Mouse (Mus musculus) embryonic facial prominence, embryonic 13.5 days (tissue): Measurements from ENCODE around the gene Fam229a. TPM values are rescaled to one million over a fixed set of nuclear protein-coding genes. Genes with fewer than 3 reads are reported as not detected.
"Not testable (repeated sequence)": the region's sequence is repeated elsewhere in the genome, so short reads cannot be mapped to it uniquely, and the experiment has no call there.

Experiments
- ATAC-seq: fragments of 200-750 bp; cut with Nextera tagmentation; 2 replicates; pipeline ENCODE4 v1.8.0; 2017; ENCODE audit warnings: low read depth; ENCODE audit not compliant: insufficient number of reproducible peaks, insufficient read depth, low FRiP score, low TSS enrichment
- H3K27ac ChIP-seq: fragments of 300-500 bp; sonication (generic); 2 replicates; pipeline ENCODE4 v1.5.1; 2015; ENCODE audit warnings: moderate library complexity, mild to moderate bottlenecking, inconsistent platforms
- H3K27me3 ChIP-seq: fragments of 300-500 bp; sonication (generic); 2 replicates; pipeline ENCODE4 v1.6.1; 2015; ENCODE audit warnings: mild to moderate bottlenecking, inconsistent platforms
- H3K36me3 ChIP-seq: fragments of 300-500 bp; sonication (generic); 2 replicates; pipeline ENCODE4 v1.6.1; 2015; ENCODE audit warnings: mild to moderate bottlenecking, inconsistent platforms
- H3K4me1 ChIP-seq: fragments of 300-500 bp; sonication (generic); 2 replicates; pipeline ENCODE4 v1.6.1; 2015; ENCODE audit warnings: inconsistent platforms
- H3K4me2 ChIP-seq: fragments of 300-500 bp; sonication (generic); 2 replicates; pipeline ENCODE4 v1.6.1; 2015; ENCODE audit warnings: moderate library complexity, mild to moderate bottlenecking, inconsistent platforms
- H3K4me3 ChIP-seq: fragments of 300-500 bp; sonication (generic); 2 replicates; pipeline ENCODE4 v1.5.1; 2015; ENCODE audit warnings: mild to moderate bottlenecking, inconsistent platforms
- H3K9ac ChIP-seq: fragments of 300-500 bp; sonication (generic); 2 replicates; pipeline ENCODE4 v1.6.1; 2015; ENCODE audit warnings: mild to moderate bottlenecking, inconsistent platforms
- H3K9me3 ChIP-seq: fragments of 300-500 bp; sonication (generic); 2 replicates; pipeline ENCODE4 v1.6.1; 2016; ENCODE audit warnings: inconsistent platforms
- WGBS: fragments of 180-500 bp; shearing (Covaris S2); methylation state at CpG from one replicate; pipeline ENCODE4 v1.1.7; 2015; ENCODE audit warnings: mixed read lengths; 5-methylcytosine and 5-hydroxymethylcytosine counted together
- polyA plus RNA-seq: library from polyadenylated mRNA; unstranded; fragments of >200 nt; fragmentation: Nextera tagmentation; extraction: Ambion mirVana; gene quantifications from 2 replicates; pipeline ENCODE4 v1.2.1, GENCODE M21; 2015

The Fam229a gene
- polyA plus RNA-seq, 1 experiment from 2014 or later = not detected

- no peak overlapping the region for H3K9ac ChIP-seq
- H3K27ac ChIP-seq = no peak overlapping the region
- no peaks in the 10 kb centered on the region for H3K27me3 ChIP-seq
- no peak overlapping the region for H3K4me3 ChIP-seq
- peaks cover 10% of the 10 kb centered on the region for H3K36me3 ChIP-seq
- no peaks in the 10 kb centered on the region for H3K9me3 ChIP-seq
- no peak overlapping the region for H3K4me2 ChIP-seq
- no peak for ATAC-seq
- WGBS = 42% methylated on average over 6 of the region's 6 CpGs
- H3K4me1 ChIP-seq = peaks cover 46% of the 10 kb centered on the region
Measured at GRCm38 (mm10) chr4:129510723-129511412, 19.9 kb downstream of the Fam229a start.

- peaks cover 16% of the 10 kb centered on the region for H3K36me3 ChIP-seq
- H3K4me1 ChIP-seq = peaks cover 50% of the 10 kb centered on the region
- no peaks in the 10 kb centered on the region for H3K27me3 ChIP-seq
- 0 out of 2 replicates have a peak overlapping the region, but pooled peaks have one; percentile 39 for H3K27ac ChIP-seq
- WGBS = 20% methylated on average over 6 of the region's 6 CpGs
- no peak overlapping the region for H3K4me3 ChIP-seq
- peak overlapping the region; percentile 46; the same call in 1 of the 2 replicates for H3K9ac ChIP-seq
- H3K9me3 ChIP-seq = no peaks in the 10 kb centered on the region
- H3K4me2 ChIP-seq = no peak overlapping the region
- ATAC-seq = no peak
Measured at GRCm38 (mm10) chr4:129511413-129512096, 20.6 kb downstream of the Fam229a start.

- Histone ChIP-seq H3K9me3 (no peaks in the 10 kb centered on the region), H3K4me1 (peaks cover 54% of the 10 kb centered on the region), H3K4me2 (peak within 1 kb of the TSS; percentile 82), H3K36me3 (peaks cover 31% of the 10 kb centered on the region), H3K27me3 (no peaks in the 10 kb centered on the region), H3K4me3 (peak within 1 kb of the TSS; percentile 99), H3K9ac (peak within 1 kb of the TSS; percentile 100), H3K27ac (peak within 1 kb of the TSS; percentile 97)
- 5% methylated on average over 47 of the region's 47 CpGs for WGBS
- peak; percentile 88 for ATAC-seq
Measured at GRCm38 (mm10) chr4:129513086-129513767, 22.2 kb downstream of the Fam229a start, which contains the start of gene Marcksl1. Marcksl1 (plus strand) TSS chr4:129513581.

- Histone ChIP-seq H3K27me3 (no peaks in the 10 kb centered on the region), H3K36me3 (peaks cover 38% of the 10 kb centered on the region), H3K4me2 (peak overlapping the region; percentile 82), H3K9ac (peak overlapping the region; percentile 100), H3K4me1 (peaks cover 53% of the 10 kb centered on the region), H3K9me3 (no peaks in the 10 kb centered on the region), H3K27ac (peak overlapping the region; percentile 97), H3K4me3 (peak overlapping the region; percentile 99)
- peak; percentile 12 for ATAC-seq
- WGBS = under 1% methylated on average over 47 of the region's 57 CpGs
Measured at GRCm38 (mm10) chr4:129513891-129514290, 22.9 kb downstream of the Fam229a start.

- H3K36me3 ChIP-seq = peaks cover 40% of the 10 kb centered on the region
Measured at GRCm38 (mm10) chr4:129514300-129514898, 23.4 kb downstream of the Fam229a start.

GRCm38 (mm10) chr4:129516925-129517324, 25.9 kb downstream of the Fam229a start:
- no peak for ATAC-seq

More at GRCm38 (mm10) chr4:129514300-129514898, 23.4 kb downstream of the Fam229a start:
- ATAC-seq = peak; percentile 28
- Histone ChIP-seq H3K4me1 (peaks cover 47% of the 10 kb centered on the region), H3K4me2 (peak overlapping the region; percentile 82), H3K9me3 (no peaks in the 10 kb centered on the region), H3K27me3 (no peaks in the 10 kb centered on the region), H3K27ac (peak overlapping the region; percentile 97), H3K4me3 (peak overlapping the region; percentile 99), H3K9ac (peak overlapping the region; percentile 100)
- under 1% methylated on average over 35 of the region's 35 CpGs for WGBS

GRCm38 (mm10) chr4:129518519-129518918, 27.5 kb downstream of the Fam229a start:
- 91% methylated on average over 8 of the region's 8 CpGs for WGBS
- no peak overlapping the region for H3K27ac ChIP-seq
- no peak overlapping the region for H3K9ac ChIP-seq
- H3K4me2 ChIP-seq = no peak overlapping the region
- no peak overlapping the region for H3K4me3 ChIP-seq
- H3K4me1 ChIP-seq = peaks cover 19% of the 10 kb centered on the region
- no peak for ATAC-seq
- H3K9me3 ChIP-seq = no peaks in the 10 kb centered on the region
- H3K27me3 ChIP-seq = no peaks in the 10 kb centered on the region
- peaks cover 82% of the 10 kb centered on the region for H3K36me3 ChIP-seq

More at GRCm38 (mm10) chr4:129516925-129517324, 25.9 kb downstream of the Fam229a start:
- Histone ChIP-seq H3K36me3 (peaks cover 66% of the 10 kb centered on the region), H3K9ac (no peak overlapping the region), H3K4me3 (peak overlapping the region; percentile 3; the same call in 1 of the 2 replicates), H3K4me1 (peaks cover 32% of the 10 kb centered on the region), H3K27ac (peak overlapping the region; percentile 85), H3K27me3 (no peaks in the 10 kb centered on the region), H3K4me2 (peak overlapping the region; percentile 35), H3K9me3 (no peaks in the 10 kb centered on the region)
- 34% methylated on average over 2 of the region's 2 CpGs for WGBS

GRCm38 (mm10) chr4:129525338-129525737, 34.3 kb downstream of the Fam229a start:
- no peak overlapping the region for H3K4me3 ChIP-seq
- peaks cover 90% of the 10 kb centered on the region for H3K36me3 ChIP-seq
- H3K9me3 ChIP-seq = no peaks in the 10 kb centered on the region
- H3K4me2 ChIP-seq = no peak overlapping the region
- ATAC-seq = no peak
- 85% methylated on average over 5 of the region's 5 CpGs for WGBS
- no peaks in the 10 kb centered on the region for H3K27me3 ChIP-seq
- no peaks in the 10 kb centered on the region for H3K4me1 ChIP-seq
- H3K27ac ChIP-seq = no peak overlapping the region
- no peak overlapping the region for H3K9ac ChIP-seq

- peaks cover 90% of the 10 kb centered on the region for H3K36me3 ChIP-seq
- no peaks in the 10 kb centered on the region for H3K9me3 ChIP-seq
- no peaks in the 10 kb centered on the region for H3K4me1 ChIP-seq
- no peak overlapping the region for H3K9ac ChIP-seq
- ATAC-seq = no peak
- H3K4me3 ChIP-seq = no peak overlapping the region
- H3K27ac ChIP-seq = no peak overlapping the region
- H3K27me3 ChIP-seq = no peaks in the 10 kb centered on the region
- WGBS = 85% methylated on average over 3 of the region's 3 CpGs
- no peak overlapping the region for H3K4me2 ChIP-seq
Measured at GRCm38 (mm10) chr4:129525889-129526288, 34.9 kb downstream of the Fam229a start.

- H3K4me1 ChIP-seq, H3K4me3 ChIP-seq, H3K27ac ChIP-seq, H3K9me3 ChIP-seq, ATAC-seq, H3K4me2 ChIP-seq, H3K9ac ChIP-seq, H3K27me3 ChIP-seq: not testable (repeated sequence)
- H3K36me3 ChIP-seq = peaks cover 85% of the 10 kb centered on the region
- 92% methylated on average over 6 of the region's 6 CpGs for WGBS
Measured at GRCm38 (mm10) chr4:129528901-129529300, 37.9 kb downstream of the Fam229a start.

- Histone ChIP-seq H3K4me2 (no peak overlapping the region), H3K4me1 (peaks cover 9% of the 10 kb centered on the region), H3K4me3 (no peak overlapping the region), H3K9me3 (no peaks in the 10 kb centered on the region), H3K27ac (no peak overlapping the region), H3K27me3 (no peaks in the 10 kb centered on the region), H3K9ac (no peak overlapping the region), H3K36me3 (peaks cover 39% of the 10 kb centered on the region)
- ATAC-seq = no peak
- 94% methylated on average over 6 of the region's 6 CpGs for WGBS
Measured at GRCm38 (mm10) chr4:129540012-129540411, 49.0 kb downstream of the Fam229a start.
